ENCODE assay signal across 13 mouse cellular contexts in genomic region chr2:158370173-158370550, GRCm38 (mm10). TPM values are rescaled to one million over a fixed set of nuclear protein-coding genes. Genes with fewer than 3 reads are reported as not detected.
A peak's percentile ranks its signal among the peaks of the same experiment; 100 is the strongest.
DNase-seq lines count a peak whose midpoint lies in the region; ATAC-seq lines count a peak whose summit lies in the region.
"Had no signal": no experiment of that assay in that cellular context is flagged by ENCODE, and none has a peak within 500 bp of the region (broad histone marks: within the 10 kb centered on the region; RNA-seq: fewer than 3 reads in every experiment).

No protein-coding gene starts in this region.

- peaks cover 15% of the 10 kb centered on the region for H3K4me1 ChIP-seq in forebrain, embryonic 10.5 days
- no peaks in the 10 kb centered on the region for H3K4me1 ChIP-seq in forebrain, embryonic 14.5 days (ENCODE audit: control insufficient read depth, insufficient read depth, low read length)
- no peaks in the 10 kb centered on the region; the same call in 1 of the 2 replicates for H3K4me1 ChIP-seq in limb, embryonic 10.5 days
- peaks cover 9% of the 10 kb centered on the region for H3K4me1 ChIP-seq in hindbrain, embryonic 10.5 days (replicated peaks)

- no peak overlapping the region for H3K9ac ChIP-seq in forebrain, embryonic 14.5 days (ENCODE audit: low read length)
- H3K9ac ChIP-seq: forebrain, embryonic 13.5 days; neural tube, embryonic 12.5 days had no signal

- H3K27me3 ChIP-seq in forebrain, embryonic 10.5 days (ENCODE audit: poor library complexity, severe bottlenecking) = peaks cover 24% of the 10 kb centered on the region
- H3K27me3 ChIP-seq in forebrain, embryonic 14.5 days (replicated peaks; ENCODE audit: control insufficient read depth, insufficient read depth, low read length) = no peaks in the 10 kb centered on the region
- peaks cover 24% of the 10 kb centered on the region for H3K27me3 ChIP-seq in limb, embryonic 10.5 days (ENCODE audit: low read depth, poor library complexity, severe bottlenecking)
- H3K27me3 ChIP-seq in hindbrain, embryonic 10.5 days (ENCODE audit: insufficient read depth, poor library complexity, severe bottlenecking) = peaks cover 18% of the 10 kb centered on the region
- H3K27me3 ChIP-seq: neural tube, embryonic 12.5 days had no signal

- H3K4me3 ChIP-seq in forebrain, embryonic 10.5 days = no peak overlapping the region
- H3K4me3 ChIP-seq in forebrain, embryonic 14.5 days (ENCODE audit: low read depth, low read length) = no peak overlapping the region
- H3K4me3 ChIP-seq in limb, embryonic 10.5 days = no peak overlapping the region
- no peak overlapping the region for H3K4me3 ChIP-seq in hindbrain, embryonic 10.5 days
- H3K4me3 ChIP-seq: forebrain, embryonic 13.5 days; neural tube, embryonic 12.5 days had no signal

- no peaks in the 10 kb centered on the region for H3K9me3 ChIP-seq in forebrain, embryonic 10.5 days
- H3K9me3 ChIP-seq in forebrain, embryonic 14.5 days (replicated peaks; ENCODE audit: control insufficient read depth, low read length) = no peaks in the 10 kb centered on the region
- no peaks in the 10 kb centered on the region for H3K9me3 ChIP-seq in limb, embryonic 10.5 days (replicated peaks)
- no peaks in the 10 kb centered on the region for H3K9me3 ChIP-seq in hindbrain, embryonic 10.5 days
- H3K9me3 ChIP-seq: forebrain, embryonic 13.5 days; neural tube, embryonic 12.5 days had no signal

- H3K4me2 ChIP-seq in forebrain, embryonic 14.5 days (ENCODE audit: low read length) = no peak overlapping the region
- H3K4me2 ChIP-seq: forebrain, embryonic 13.5 days; neural tube, embryonic 12.5 days had no signal

- H3K27ac ChIP-seq in forebrain, embryonic 10.5 days = 0 out of 2 replicates have a peak overlapping the region, but pooled peaks have one; percentile 22
- H3K27ac ChIP-seq in forebrain, embryonic 14.5 days (ENCODE audit: low read depth, low read length) = no peak overlapping the region
- H3K27ac ChIP-seq in limb, embryonic 10.5 days = no peak overlapping the region
- H3K27ac ChIP-seq in hindbrain, embryonic 10.5 days = no peak overlapping the region
- H3K27ac ChIP-seq: forebrain, embryonic 13.5 days; neural tube, embryonic 12.5 days had no signal

- 8% methylated on average over 5 of the region's 5 CpGs for WGBS in forebrain, embryonic 10.5 days
- 12% methylated on average over 5 of the region's 5 CpGs for WGBS in forebrain, embryonic 14.5 days
- 11% methylated on average over 5 of the region's 5 CpGs for WGBS in limb, embryonic 10.5 days
- WGBS in hindbrain, embryonic 10.5 days = 5% methylated on average over 5 of the region's 5 CpGs

- DNase-seq in forebrain, embryonic 10.5 days (ENCODE audit: extremely low spot score, low spot score) = no peak
- no peak for DNase-seq in forebrain, embryonic 14.5 days (ENCODE audit: low spot score)
- peak; percentile 44 for DNase-seq in ovary, postnatal 36 days (ENCODE audit: low spot score)
- no peak for DNase-seq in ovary, postnatal 10 days (ENCODE audit: low spot score)
- peak; percentile 42 to 52 for DNase-seq in kidney, postnatal 25 days
- no peak for DNase-seq in cerebellum, postnatal 4 days (ENCODE audit: low spot score in 2 of 2)
- no peak for DNase-seq in limb, embryonic 10.5 days (ENCODE audit: low spot score)
- no peak for DNase-seq in hindbrain, embryonic 10.5 days (ENCODE audit: low spot score)
- DNase-seq: heart, postnatal 36 days; right cerebral cortex, postnatal 25 days had no signal

- no peak for ATAC-seq in forebrain, embryonic 14.5 days
- ATAC-seq: forebrain, embryonic 13.5 days; intestine, postnatal 0 days had no signal

- no peaks in the 10 kb centered on the region for H3K36me3 ChIP-seq in forebrain, embryonic 10.5 days (replicated peaks)
- no peaks in the 10 kb centered on the region for H3K36me3 ChIP-seq in forebrain, embryonic 14.5 days (ENCODE audit: control insufficient read depth, insufficient read depth, low read length)
- H3K36me3 ChIP-seq in limb, embryonic 10.5 days = no peaks in the 10 kb centered on the region
- no peaks in the 10 kb centered on the region for H3K36me3 ChIP-seq in hindbrain, embryonic 10.5 days
- H3K36me3 ChIP-seq: neural tube, embryonic 12.5 days had no signal

RNA-seq across cellular contexts. Expression of gene Snhg11, which starts 5.3 kb away (rescaled TPM):
- polyA plus RNA-seq in forebrain, embryonic 10.5 days (2016; fragmentation: Nextera tagmentation; extraction: Ambion mirVana) = 16.2 and 17.9 TPM in 2 replicates
- polyA plus RNA-seq in forebrain, embryonic 14.5 days (2014; fragmentation: Nextera tagmentation; extraction: Ambion mirVana) = 30.3 and 55.7 TPM in 2 replicates
- polyA plus RNA-seq in limb, embryonic 10.5 days (2016; fragmentation: Nextera tagmentation; extraction: Ambion mirVana) = 7.0 TPM in 2 replicates
- polyA plus RNA-seq in hindbrain, embryonic 10.5 days (2016; fragmentation: Nextera tagmentation; extraction: Ambion mirVana) = 41.0 and 88.9 TPM in 2 replicates

RNA-seq across cellular contexts. Expression of gene Ralgapb, which starts 39.5 kb away (rescaled TPM):
- 12.8 and 13.6 TPM in 2 replicates for polyA plus RNA-seq in forebrain, embryonic 10.5 days (2016; fragmentation: Nextera tagmentation; extraction: Ambion mirVana)
- 22.8 and 25.7 TPM in 2 replicates for polyA plus RNA-seq in forebrain, embryonic 14.5 days (2014; fragmentation: Nextera tagmentation; extraction: Ambion mirVana)
- polyA plus RNA-seq in limb, embryonic 10.5 days (2016; fragmentation: Nextera tagmentation; extraction: Ambion mirVana) = 10.7 and 12.6 TPM in 2 replicates
- 12.8 and 12.9 TPM in 2 replicates for polyA plus RNA-seq in hindbrain, embryonic 10.5 days (2016; fragmentation: Nextera tagmentation; extraction: Ambion mirVana)

Comparison
In these comparisons a context has a peak if more than half of its experiments do, and no peak if none do; other contexts are left out.
1. DNase-seq: peak in ovary, postnatal 36 days (single experiment) and kidney, postnatal 25 days (2 of 2); none in forebrain, embryonic 10.5 days (single experiment), forebrain, embryonic 14.5 days (single experiment), ovary, postnatal 10 days (single experiment), cerebellum, postnatal 4 days (0 of 2), limb, embryonic 10.5 days (single experiment) and hindbrain, embryonic 10.5 days (single experiment).